Mouse (Mus musculus) forebrain, embryonic 16.5 days (tissue): Measurements from ENCODE around the gene Gm27027. TPM values are rescaled to one million over a fixed set of nuclear protein-coding genes. Genes with fewer than 3 reads are reported as not detected.

Source experiments
- ATAC-seq: fragments of 200-750 bp; cut with Nextera tagmentation; 2 replicates; pipeline ENCODE4 v1.8.0; 2017; ENCODE audit warnings: mild to moderate bottlenecking, moderate library complexity
- H3K27ac ChIP-seq: fragments of 300-500 bp; sonication (generic); 2 replicates; pipeline ENCODE4 v1.5.1; 2014; ENCODE audit warnings: low read length, control low read depth
- H3K27me3 ChIP-seq: fragments of 300-500 bp; sonication (generic); replicated peaks from 2 replicates; pipeline ENCODE4 v1.6.1; 2014; ENCODE audit warnings: low read length; ENCODE audit not compliant: control insufficient read depth, insufficient read depth
- H3K36me3 ChIP-seq: fragments of 300-500 bp; sonication (generic); 2 replicates; pipeline ENCODE4 v1.6.1; 2014; ENCODE audit not compliant: control insufficient read depth, insufficient read depth
- H3K4me1 ChIP-seq: fragments of 300-500 bp; sonication (generic); replicated peaks from 2 replicates; pipeline ENCODE4 v1.6.1; 2014; ENCODE audit warnings: low read length; ENCODE audit not compliant: control insufficient read depth, insufficient read depth
- H3K4me2 ChIP-seq: fragments of 300-500 bp; sonication (generic); 2 replicates; pipeline ENCODE4 v1.6.1; 2014; ENCODE audit warnings: mild to moderate bottlenecking, low read length, control low read depth
- H3K4me3 ChIP-seq: fragments of 300-500 bp; sonication (generic); replicated peaks from 2 replicates; pipeline ENCODE4 v1.5.1; 2014; ENCODE audit warnings: mild to moderate bottlenecking, low read length, control low read depth
- H3K9ac ChIP-seq: fragments of 300-500 bp; sonication (generic); replicated peaks from 2 replicates; pipeline ENCODE4 v1.6.1; 2014; ENCODE audit warnings: low read depth, low read length, control low read depth
- H3K9me3 ChIP-seq: fragments of 300-500 bp; sonication (generic); 2 replicates; pipeline ENCODE4 v1.6.1; 2016; ENCODE audit warnings: low read length; ENCODE audit not compliant: control insufficient read depth
- WGBS: fragments of 180-500 bp; shearing (Covaris S2); extraction: QIAGEN DNeasy Blood & Tissue Kit; methylation state at CpG from one replicate; pipeline ENCODE4 v1.1.7; 2014; 5-methylcytosine and 5-hydroxymethylcytosine counted together
- polyA plus RNA-seq: library from polyadenylated mRNA; unstranded; fragments of >200 nt; fragmentation: Nextera tagmentation; extraction: Ambion mirVana; gene quantifications from 2 replicates; pipeline ENCODE4 v1.2.1, GENCODE M21; 2015

Gm27027 gene
- polyA plus RNA-seq, 1 experiment from 2014 or later: not detected

DNA sequence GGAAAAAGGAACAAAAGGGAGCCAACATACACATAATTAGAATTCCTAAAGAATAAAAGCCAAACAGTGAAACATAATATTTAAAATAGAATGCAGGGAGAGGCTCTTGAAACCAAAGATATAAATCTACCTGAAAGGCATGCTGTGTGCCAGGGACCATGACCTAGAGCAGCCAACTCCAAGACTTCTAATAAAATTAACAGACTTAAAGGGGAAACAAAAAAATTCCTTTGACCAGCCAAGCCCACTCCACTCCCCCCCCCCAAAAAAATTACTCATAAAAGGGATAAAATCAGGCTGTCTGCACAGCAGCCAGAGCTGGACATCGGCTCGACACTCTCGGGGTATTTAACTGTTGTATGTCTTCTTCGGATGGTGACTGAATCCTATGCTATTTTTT, 51.3 kb downstream of the Gm27027 start:
- ATAC-seq: no peak
- Histone ChIP-seq H3K4me1 (no peaks in the 10 kb centered on the region), H3K9ac (no peak overlapping the region), H3K4me3 (no peak overlapping the region), H3K36me3 (no peaks in the 10 kb centered on the region), H3K27me3 (no peaks in the 10 kb centered on the region), H3K4me2 (no peak overlapping the region), H3K27ac (no peak overlapping the region), H3K9me3 (peaks cover 7% of the 10 kb centered on the region)
- 97% methylated on average over 4 of the region's 4 CpGs for WGBS

DNA sequence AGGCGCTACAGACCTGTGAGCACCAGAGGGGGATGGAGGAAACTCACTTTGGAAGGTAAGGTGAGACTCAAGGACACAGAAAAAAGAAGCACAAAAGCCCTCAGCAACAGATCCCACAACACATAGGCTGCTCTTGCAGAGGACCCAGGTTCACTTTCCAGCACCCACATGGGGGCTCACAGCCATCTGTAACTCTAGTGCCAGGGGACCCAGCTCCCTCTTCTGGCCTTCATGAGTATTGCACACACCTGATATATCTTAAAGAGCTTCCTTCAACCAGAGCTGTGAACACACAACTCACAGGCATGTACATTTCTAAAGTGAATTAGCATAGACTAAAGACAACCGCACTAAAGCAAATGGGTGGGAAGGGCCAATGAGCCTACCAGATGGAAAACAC, 52.1 kb downstream of the Gm27027 start:
- no peaks in the 10 kb centered on the region for H3K36me3 ChIP-seq
- ATAC-seq: no peak
- WGBS: 95% methylated on average over 2 of the region's 2 CpGs
- no peak overlapping the region for H3K4me2 ChIP-seq
- H3K4me1 ChIP-seq: no peaks in the 10 kb centered on the region
- H3K27me3 ChIP-seq: no peaks in the 10 kb centered on the region
- H3K9me3 ChIP-seq: peaks cover 7% of the 10 kb centered on the region
- no peak overlapping the region for H3K4me3 ChIP-seq
- H3K27ac ChIP-seq: no peak overlapping the region
- H3K9ac ChIP-seq: no peak overlapping the region

- Histone ChIP-seq H3K4me1 (no peaks in the 10 kb centered on the region), H3K4me2 (no peak overlapping the region), H3K27me3 (no peaks in the 10 kb centered on the region), H3K9ac (no peak overlapping the region), H3K36me3 (no peaks in the 10 kb centered on the region), H3K9me3 (peaks cover 7% of the 10 kb centered on the region), H3K27ac (no peak overlapping the region), H3K4me3 (no peak overlapping the region)
- ATAC-seq: no peak
- WGBS: 73% methylated on average over 11 of the region's 11 CpGs
Measured at GRCm38 (mm10) chr2:93941670-93942069, 54.5 kb downstream of the Gm27027 start.

GRCm38 (mm10) chr2:93938534-93938933, 57.6 kb downstream of the Gm27027 start:
- 69% methylated on average over 9 of the region's 9 CpGs for WGBS
- H3K27me3 ChIP-seq: no peaks in the 10 kb centered on the region
- no peaks in the 10 kb centered on the region for H3K4me1 ChIP-seq
- H3K4me2 ChIP-seq: no peak overlapping the region
- ATAC-seq: no peak
- H3K36me3 ChIP-seq: no peaks in the 10 kb centered on the region
- peaks cover 4% of the 10 kb centered on the region; the same call in 1 of the 2 replicates for H3K9me3 ChIP-seq
- no peak overlapping the region for H3K4me3 ChIP-seq
- H3K9ac ChIP-seq: no peak overlapping the region
- no peak overlapping the region; the same call in 1 of the 2 replicates for H3K27ac ChIP-seq

- 89% methylated on average over 10 of the region's 10 CpGs for WGBS
- no peaks in the 10 kb centered on the region for H3K9me3 ChIP-seq
- no peak overlapping the region for H3K9ac ChIP-seq
- H3K27ac ChIP-seq: no peak overlapping the region
- H3K4me2 ChIP-seq: no peak overlapping the region
- no peaks in the 10 kb centered on the region for H3K27me3 ChIP-seq
- no peak overlapping the region for H3K4me3 ChIP-seq
- ATAC-seq: no peak
- H3K36me3 ChIP-seq: no peaks in the 10 kb centered on the region
- H3K4me1 ChIP-seq: no peaks in the 10 kb centered on the region
Measured at GRCm38 (mm10) chr2:93928866-93929265, 67.3 kb downstream of the Gm27027 start.

DNA sequence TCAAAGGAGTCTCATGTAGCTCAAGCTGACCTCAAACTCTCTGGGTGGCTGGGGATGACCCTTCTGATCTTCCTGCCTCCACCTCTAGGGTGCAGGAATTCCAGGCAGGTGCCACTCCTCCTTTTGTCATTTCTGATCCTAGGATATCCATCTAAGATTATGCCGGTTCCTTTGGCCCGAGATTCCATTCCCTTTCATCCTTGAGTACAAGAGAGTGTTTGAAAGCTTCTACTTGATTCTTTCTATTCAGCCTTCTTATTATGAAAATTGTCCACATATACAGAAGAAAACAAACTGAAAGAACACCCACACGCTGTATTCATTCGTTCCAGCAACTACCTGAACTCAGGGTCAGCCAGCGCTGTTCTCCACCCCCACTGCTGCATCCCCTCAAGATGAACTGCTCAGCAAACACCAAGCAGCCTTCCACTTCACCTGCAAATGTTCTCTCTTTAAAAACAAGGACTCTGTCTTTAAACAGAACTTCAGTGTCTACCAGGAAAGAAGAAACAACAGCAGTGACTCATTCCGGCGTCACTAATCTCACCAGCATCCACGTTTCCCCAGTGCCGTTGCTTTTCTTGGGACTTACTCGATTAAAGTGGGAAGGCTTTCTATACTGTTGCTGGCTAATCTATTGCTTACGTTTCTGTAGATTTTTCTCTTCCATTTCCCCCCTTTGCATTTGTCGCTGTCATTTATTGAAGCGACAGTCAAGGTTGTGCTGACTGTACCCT, 68.3 kb downstream of the Gm27027 start:
- H3K4me3 ChIP-seq: no peak overlapping the region
- H3K9me3 ChIP-seq: no peaks in the 10 kb centered on the region
- no peaks in the 10 kb centered on the region for H3K36me3 ChIP-seq
- no peak overlapping the region for H3K4me2 ChIP-seq
- no peaks in the 10 kb centered on the region for H3K27me3 ChIP-seq
- no peak overlapping the region for H3K9ac ChIP-seq
- WGBS: 76% methylated on average over 13 of the region's 13 CpGs
- H3K27ac ChIP-seq: no peak overlapping the region
- no peak for ATAC-seq
- no peaks in the 10 kb centered on the region for H3K4me1 ChIP-seq

DNA sequence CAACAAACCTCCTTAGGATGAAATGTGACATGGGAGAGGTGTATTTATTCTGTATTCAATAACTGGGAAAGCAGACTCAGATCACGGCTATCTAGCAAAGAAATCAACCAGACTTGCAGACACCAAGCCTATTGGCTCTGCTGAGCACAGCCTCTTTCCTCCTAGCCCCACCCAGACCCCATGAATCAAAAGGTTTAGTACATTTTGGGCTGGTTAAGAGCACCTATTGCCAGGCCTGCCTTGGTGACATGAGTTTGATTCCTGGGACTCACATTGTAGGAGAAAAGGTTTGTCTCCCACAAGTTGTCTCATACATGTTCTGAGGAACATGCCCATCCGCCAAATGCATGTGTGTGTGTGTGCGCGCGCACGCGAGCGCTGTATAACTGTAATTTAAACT, 70.0 kb downstream of the Gm27027 start:
- Histone ChIP-seq H3K27me3 (no peaks in the 10 kb centered on the region), H3K36me3 (no peaks in the 10 kb centered on the region), H3K27ac (no peak overlapping the region), H3K9me3 (peaks cover 3% of the 10 kb centered on the region; the same call in 1 of the 2 replicates), H3K4me2 (no peak overlapping the region), H3K4me1 (no peaks in the 10 kb centered on the region), H3K4me3 (no peak overlapping the region), H3K9ac (no peak overlapping the region)
- no peak for ATAC-seq
- 95% methylated on average over 8 of the region's 8 CpGs for WGBS

- no peaks in the 10 kb centered on the region for H3K36me3 ChIP-seq
- H3K4me1 ChIP-seq: no peaks in the 10 kb centered on the region
- peaks cover 3% of the 10 kb centered on the region; the same call in 1 of the 2 replicates for H3K9me3 ChIP-seq
- no peak overlapping the region for H3K27ac ChIP-seq
- H3K4me3 ChIP-seq: no peak overlapping the region
- 0 out of 2 replicates have a peak, but pooled peaks cover 2% of the 10 kb centered on the region for H3K27me3 ChIP-seq
- 90% methylated on average over 3 of the region's 3 CpGs for WGBS
- H3K9ac ChIP-seq: no peak overlapping the region
- ATAC-seq: no peak
- H3K4me2 ChIP-seq: no peak overlapping the region
Measured at GRCm38 (mm10) chr2:93919093-93919492, 77.1 kb downstream of the Gm27027 start.

DNA sequence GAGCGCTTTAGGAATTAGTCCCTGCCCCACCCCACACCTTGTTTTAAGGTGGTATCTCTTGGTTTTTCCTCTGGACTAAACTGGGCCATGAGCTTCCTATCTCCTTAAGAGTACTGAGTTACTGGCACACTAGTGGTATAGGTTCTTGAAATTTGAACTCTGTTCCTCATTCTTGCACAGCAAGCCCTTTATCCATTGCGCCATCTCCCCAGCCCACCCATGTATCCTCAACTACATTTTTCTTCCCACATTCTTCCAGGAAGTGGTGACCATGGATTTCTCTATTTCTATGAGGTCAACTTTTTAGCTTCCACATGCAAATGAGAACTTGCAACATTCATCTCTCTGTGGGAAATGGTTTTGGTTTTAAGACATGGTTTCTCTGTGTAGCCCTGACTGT, 82.6 kb downstream of the Gm27027 start:
- H3K4me1 ChIP-seq: no peaks in the 10 kb centered on the region
- H3K27ac ChIP-seq: no peak overlapping the region
- ATAC-seq: no peak
- no peaks in the 10 kb centered on the region for H3K36me3 ChIP-seq
- H3K9me3 ChIP-seq: no peaks in the 10 kb centered on the region
- WGBS: 92% methylated on average over 2 of the region's 2 CpGs
- H3K4me2 ChIP-seq: no peak overlapping the region
- H3K9ac ChIP-seq: no peak overlapping the region
- H3K4me3 ChIP-seq: no peak overlapping the region
- 0 out of 2 replicates have a peak, but pooled peaks cover 2% of the 10 kb centered on the region for H3K27me3 ChIP-seq
